Mouse (Mus musculus): Measurements from ENCODE around the gene Lsm11.

DNA sequence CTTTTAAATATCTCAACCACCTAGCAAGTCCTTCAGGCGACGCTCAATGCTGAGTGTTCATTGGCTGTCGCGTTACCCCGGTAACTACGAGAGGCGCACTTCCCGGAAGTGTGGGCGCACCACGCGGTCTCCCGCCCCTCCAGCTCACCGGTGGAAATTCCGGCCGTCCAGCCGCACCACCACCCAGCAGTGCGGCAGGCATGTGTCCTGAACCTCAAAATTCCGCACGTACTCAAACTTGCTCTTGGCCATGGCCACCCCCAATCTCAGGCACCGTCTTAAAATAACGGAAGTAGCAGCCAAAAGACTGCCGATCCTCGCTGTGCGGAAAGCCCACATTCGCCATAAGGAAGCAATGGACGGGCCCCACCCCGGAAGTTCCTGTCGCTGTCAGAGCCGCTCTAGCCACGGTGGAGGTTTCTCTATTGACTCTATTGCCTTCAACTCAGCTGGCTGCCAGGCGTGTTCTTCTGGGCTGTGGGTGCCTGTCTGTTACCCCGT, 10.4 kb upstream of the Lsm11 start, which contains the start of gene Thg1l:
- TF ChIP-seq CTCF (IDR thresholded peaks at IDR 0.05; ENCODE audit: low read depth, low read length), result no peak
- TF ChIP-seq TAL1 (conservative IDR thresholded peaks at IDR 0.05; ENCODE audit: low read depth, low read length), result no peak
- TF ChIP-seq GATA1 (IDR thresholded peaks at IDR 0.05; ENCODE audit: borderline replicate concordance, low read length), result no peak
- TF ChIP-seq POLR2AphosphoS5 (IDR thresholded peaks at IDR 0.05; ENCODE audit: insufficient replicate concordance, low read depth, low read length), result no peak
